Mouse (Mus musculus) forebrain, embryonic 11.5 days (tissue): ENCODE data around the gene Wfdc5. TPM values are rescaled to one million over a fixed set of nuclear protein-coding genes. Genes with fewer than 3 reads are reported as not detected.

ENCODE experiments used
- ATAC-seq: fragments of 200-750 bp; cut with Nextera tagmentation; replicated peaks from 2 replicates; pipeline ENCODE4 v1.8.0; 2017; ENCODE audit warnings: moderate TSS enrichment; ENCODE audit not compliant: low FRiP score
- DNase-seq: peaks from one replicate; pipeline ENCODE4 v3.0.0-alpha.2; 2017; ENCODE audit warnings: low spot score
- H3K27ac ChIP-seq: fragments of 300-500 bp; sonication (generic); 2 replicates; pipeline ENCODE4 v1.5.1; 2014; ENCODE audit warnings: low read depth, low read length
- H3K27me3 ChIP-seq: fragments of 300-500 bp; sonication (generic); 2 replicates; pipeline ENCODE4 v1.6.1; 2014; ENCODE audit warnings: mild to moderate bottlenecking, low read length, mixed read lengths; ENCODE audit not compliant: control insufficient read depth, insufficient read depth
- H3K36me3 ChIP-seq: fragments of 300-500 bp; sonication (generic); 2 replicates; pipeline ENCODE4 v1.6.1; 2014; ENCODE audit warnings: mild to moderate bottlenecking, low read length, moderate library complexity, mixed read lengths; ENCODE audit not compliant: control insufficient read depth, insufficient read depth
- H3K4me1 ChIP-seq: fragments of 300-500 bp; sonication (generic); replicated peaks from 2 replicates; pipeline ENCODE4 v1.6.1; 2014; ENCODE audit warnings: low read length, mixed read lengths; ENCODE audit not compliant: control insufficient read depth, insufficient read depth
- H3K4me2 ChIP-seq: fragments of 300-500 bp; sonication (generic); 2 replicates; pipeline ENCODE4 v1.6.1; 2014; ENCODE audit warnings: low read depth, mild to moderate bottlenecking, low read length, moderate library complexity, mixed read lengths; ENCODE audit not compliant: severe bottlenecking
- H3K4me3 ChIP-seq: fragments of 300-500 bp; sonication (generic); 2 replicates; pipeline ENCODE4 v1.5.1; 2014; ENCODE audit warnings: low read depth, low read length
- H3K9ac ChIP-seq: fragments of 300-500 bp; sonication (generic); 2 replicates; pipeline ENCODE4 v1.6.1; 2014; ENCODE audit warnings: low read length
- H3K9me3 ChIP-seq: fragments of 300-500 bp; sonication (generic); 2 replicates; pipeline ENCODE4 v1.6.1; 2016; ENCODE audit warnings: low read length, mixed read lengths; ENCODE audit not compliant: control insufficient read depth
- WGBS: fragments of 180-500 bp; shearing (Covaris S2); extraction: QIAGEN DNeasy Blood & Tissue Kit; methylation state at CpG from one replicate; pipeline ENCODE4 v1.1.7; 2014; 5-methylcytosine and 5-hydroxymethylcytosine counted together
- polyA plus RNA-seq: library from polyadenylated mRNA; unstranded; fragments of >200 nt; fragmentation: Nextera tagmentation; extraction: Ambion mirVana; gene quantifications from 2 replicates; pipeline ENCODE4 v1.2.1, GENCODE M21; 2014

The Wfdc5 gene
- polyA plus RNA-seq, 1 experiment from 2014 or later: not detected

GRCm38 (mm10) chr2:164168571-164168946 lies 14.0 kb downstream of the Wfdc5 start:
- H3K36me3 ChIP-seq: no peaks in the 10 kb centered on the region
- H3K9me3 ChIP-seq: no peaks in the 10 kb centered on the region
- DNase-seq (no peak), ATAC-seq (0 out of 2 replicates have a peak, but pooled peaks have one; percentile 53)
- H3K27me3 ChIP-seq: peaks cover 63% of the 10 kb centered on the region
- 16% methylated on average over 38 of the region's 42 CpGs for WGBS
- no peak overlapping the region for H3K27ac ChIP-seq
- no peak overlapping the region for H3K9ac ChIP-seq
- peaks cover 4% of the 10 kb centered on the region; the same call in 1 of the 2 replicates for H3K4me1 ChIP-seq
- peak overlapping the region; percentile 46 for H3K4me2 ChIP-seq
- peak overlapping the region; percentile 23 for H3K4me3 ChIP-seq

- DNase-seq (no peak), ATAC-seq (0 out of 2 replicates have a peak, but pooled peaks have one; percentile 21)
- no peak overlapping the region for H3K9ac ChIP-seq
- H3K36me3 ChIP-seq: no peaks in the 10 kb centered on the region
- H3K4me2 ChIP-seq: peak overlapping the region; percentile 46
- no peaks in the 10 kb centered on the region for H3K9me3 ChIP-seq
- peaks cover 4% of the 10 kb centered on the region; the same call in 1 of the 2 replicates for H3K4me1 ChIP-seq
- no peak overlapping the region for H3K27ac ChIP-seq
- WGBS: 11% methylated on average over 90 of the region's 90 CpGs
- peaks cover 63% of the 10 kb centered on the region for H3K27me3 ChIP-seq
- H3K4me3 ChIP-seq: peak overlapping the region; percentile 23
These were observed 14.6 kb downstream of the Wfdc5 start for GRCm38 (mm10) chr2:164167752-164168570.

- H3K9ac ChIP-seq: no peak overlapping the region
- H3K4me3 ChIP-seq: no peak overlapping the region
- no peaks in the 10 kb centered on the region for H3K9me3 ChIP-seq
- no peaks in the 10 kb centered on the region for H3K36me3 ChIP-seq
- H3K27ac ChIP-seq: no peak overlapping the region
- whole genome bisulfite sequencing: 92% methylated on average over 5 of the region's 5 CpGs
- peaks cover 42% of the 10 kb centered on the region for H3K27me3 ChIP-seq
- H3K4me2 ChIP-seq: no peak overlapping the region
- DNase-seq (no peak), ATAC-seq (no peak)
- H3K4me1 ChIP-seq: 0 out of 2 replicates have a peak, but pooled peaks cover 4% of the 10 kb centered on the region
These were observed 17.6 kb downstream of the Wfdc5 start for GRCm38 (mm10) chr2:164164941-164165340.

GRCm38 (mm10) chr2:164161515-164162055 lies 21.0 kb downstream of the Wfdc5 start:
- Histone ChIP-seq H3K27ac (no peak overlapping the region), H3K36me3 (no peaks in the 10 kb centered on the region), H3K4me1 (no peaks in the 10 kb centered on the region), H3K9me3 (no peaks in the 10 kb centered on the region), H3K4me3 (no peak overlapping the region), H3K4me2 (no peak overlapping the region), H3K27me3 (peaks cover 9% of the 10 kb centered on the region; the same call in 1 of the 2 replicates), H3K9ac (no peak overlapping the region)
- ATAC-seq (no peak), DNase-seq (no peak)
- 89% methylated on average over 11 of the region's 11 CpGs for WGBS

- H3K4me3 ChIP-seq: no peak overlapping the region
- H3K27ac ChIP-seq: no peak overlapping the region
- DNase-seq: no peak
- H3K27me3 ChIP-seq: no peaks in the 10 kb centered on the region
- H3K36me3 ChIP-seq: no peaks in the 10 kb centered on the region; the same call in 1 of the 2 replicates
- no peak overlapping the region for H3K9ac ChIP-seq
- no peaks in the 10 kb centered on the region for H3K9me3 ChIP-seq
- no peak for ATAC-seq
- H3K4me1 ChIP-seq: no peaks in the 10 kb centered on the region
- no peak overlapping the region for H3K4me2 ChIP-seq
- WGBS: 98% methylated on average over 2 of the region's 2 CpGs
These were observed 23.7 kb downstream of the Wfdc5 start for GRCm38 (mm10) chr2:164158838-164159237.

- no peak for ATAC-seq
- H3K9me3 ChIP-seq: no peaks in the 10 kb centered on the region
- H3K9ac ChIP-seq: no peak overlapping the region
- no peak for DNase-seq
- H3K4me2 ChIP-seq: no peak overlapping the region
- no peak overlapping the region for H3K27ac ChIP-seq
- 88% methylated on average over 7 of the region's 7 CpGs for WGBS
- H3K27me3 ChIP-seq: no peaks in the 10 kb centered on the region
- H3K4me1 ChIP-seq: no peaks in the 10 kb centered on the region
- no peaks in the 10 kb centered on the region; the same call in 1 of the 2 replicates for H3K36me3 ChIP-seq
- no peak overlapping the region for H3K4me3 ChIP-seq
These were observed 26.4 kb downstream of the Wfdc5 start for GRCm38 (mm10) chr2:164156158-164156557.

- 91% methylated on average over 10 of the region's 10 CpGs for WGBS
These were observed 28.5 kb downstream of the Wfdc5 start for GRCm38 (mm10) chr2:164154007-164154406.

GRCm38 (mm10) chr2:164152341-164152740 lies 30.2 kb downstream of the Wfdc5 start:
- Histone ChIP-seq H3K9ac (no peak overlapping the region), H3K36me3 (no peaks in the 10 kb centered on the region; the same call in 1 of the 2 replicates), H3K4me2 (no peak overlapping the region), H3K4me3 (no peak overlapping the region), H3K27me3 (no peaks in the 10 kb centered on the region), H3K4me1 (no peaks in the 10 kb centered on the region), H3K9me3 (no peaks in the 10 kb centered on the region), H3K27ac (no peak overlapping the region)
- DNase-seq (no peak), ATAC-seq (no peak)
- WGBS: 94% methylated on average over 11 of the region's 11 CpGs

More at GRCm38 (mm10) chr2:164154007-164154406, 28.5 kb downstream of the Wfdc5 start:
- Histone ChIP-seq H3K9ac (no peak overlapping the region), H3K4me3 (no peak overlapping the region), H3K4me2 (no peak overlapping the region), H3K27me3 (no peaks in the 10 kb centered on the region), H3K9me3 (no peaks in the 10 kb centered on the region), H3K4me1 (no peaks in the 10 kb centered on the region), H3K36me3 (no peaks in the 10 kb centered on the region; the same call in 1 of the 2 replicates), H3K27ac (no peak overlapping the region)
- ATAC-seq (no peak), DNase-seq (no peak)
